Mouse (Mus musculus): ENCODE measurements around the gene Dctn3.

Dctn3 gene

DNA sequence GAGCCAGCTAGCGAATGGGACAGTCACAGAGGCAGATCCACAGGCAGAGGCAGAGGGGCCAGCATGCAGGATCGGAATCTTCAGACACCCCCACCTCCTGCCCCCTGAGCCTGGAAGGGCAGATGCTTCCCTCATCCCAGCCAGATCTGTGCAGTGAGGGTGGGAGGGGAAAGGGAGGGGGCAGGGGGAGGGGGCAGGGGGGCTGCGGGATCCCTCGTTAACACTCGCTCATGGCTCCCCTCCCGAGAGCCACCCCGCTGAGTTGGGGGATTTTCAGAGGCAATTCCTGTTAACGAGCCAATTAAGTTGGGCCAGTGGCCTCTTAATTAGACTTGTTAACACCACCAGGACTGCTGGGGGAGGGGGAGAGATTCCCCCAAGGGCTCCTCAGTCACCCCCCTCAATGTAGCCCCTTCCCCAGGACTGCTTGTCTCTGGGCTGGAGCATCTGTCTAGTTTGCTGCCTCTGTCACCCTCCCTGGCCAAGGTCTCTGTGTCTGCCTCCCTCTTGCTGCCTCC is 50.9 kb downstream of the Dctn3 start:
- peak; percentile 67 for DNase-seq (ENCODE audit: low spot score)

DNA sequence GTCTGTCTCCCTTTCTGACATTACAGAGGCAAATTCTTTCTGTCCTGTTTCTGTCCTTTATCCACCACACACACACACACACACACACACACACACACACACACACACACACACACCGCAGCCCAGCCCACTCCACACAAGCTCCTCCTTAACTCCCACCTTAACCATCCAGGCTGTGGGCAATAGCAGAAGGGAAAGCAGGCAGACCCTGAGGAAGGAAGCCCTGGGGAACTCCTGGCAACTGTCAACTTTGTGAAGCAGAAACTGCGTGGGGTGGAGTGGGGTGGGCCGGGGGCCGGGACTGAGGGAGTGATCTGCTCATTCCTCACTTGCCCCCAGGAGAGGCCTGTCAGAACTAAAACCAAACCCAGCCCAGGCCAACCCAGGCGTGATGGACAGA is 51.5 kb downstream of the Dctn3 start:
- no peak for DNase-seq (ENCODE audit: low spot score)

DNA sequence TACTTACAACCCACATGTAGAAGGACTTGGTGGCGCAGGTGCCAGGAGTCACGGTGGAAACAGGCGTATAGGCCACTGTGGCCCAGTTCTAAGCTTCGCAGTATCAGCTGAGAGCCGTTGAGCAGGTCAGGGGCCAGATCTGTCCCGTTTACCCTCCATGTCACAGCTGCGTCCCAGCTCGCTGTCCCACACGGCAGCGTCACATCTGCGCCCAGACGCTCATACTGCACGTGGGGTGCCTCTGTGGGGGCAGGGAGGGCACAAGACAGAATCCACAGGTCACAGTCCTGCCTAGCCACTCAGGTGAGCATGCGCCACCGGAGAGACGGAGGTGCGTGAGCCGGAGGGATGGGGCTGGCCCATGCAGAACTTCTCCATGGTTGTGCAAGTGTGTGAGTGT is 52.1 kb downstream of the Dctn3 start:
- DNase-seq (ENCODE audit: low spot score) = no peak

DNA sequence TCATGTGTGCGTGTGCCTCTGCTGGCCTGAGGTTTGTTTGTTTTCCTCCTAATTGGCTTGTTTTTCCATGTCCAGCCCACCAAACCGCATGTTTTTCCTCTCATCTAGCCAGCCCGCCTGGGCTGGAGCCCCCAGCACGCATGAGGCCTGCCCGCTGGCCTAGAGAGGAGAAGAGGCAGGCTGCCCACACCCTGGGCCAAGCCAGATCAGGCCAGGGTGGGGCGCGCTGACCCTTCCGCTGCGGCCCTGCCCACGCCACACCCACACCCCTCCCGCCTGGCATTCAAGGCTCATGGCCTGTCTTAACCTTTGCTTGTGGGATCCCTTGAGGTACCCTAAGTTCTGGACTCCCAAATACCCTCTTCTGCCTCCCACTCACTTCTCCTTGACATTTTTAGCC is 56.3 kb downstream of the Dctn3 start:
- no peak for DNase-seq (ENCODE audit: low spot score)

DNA sequence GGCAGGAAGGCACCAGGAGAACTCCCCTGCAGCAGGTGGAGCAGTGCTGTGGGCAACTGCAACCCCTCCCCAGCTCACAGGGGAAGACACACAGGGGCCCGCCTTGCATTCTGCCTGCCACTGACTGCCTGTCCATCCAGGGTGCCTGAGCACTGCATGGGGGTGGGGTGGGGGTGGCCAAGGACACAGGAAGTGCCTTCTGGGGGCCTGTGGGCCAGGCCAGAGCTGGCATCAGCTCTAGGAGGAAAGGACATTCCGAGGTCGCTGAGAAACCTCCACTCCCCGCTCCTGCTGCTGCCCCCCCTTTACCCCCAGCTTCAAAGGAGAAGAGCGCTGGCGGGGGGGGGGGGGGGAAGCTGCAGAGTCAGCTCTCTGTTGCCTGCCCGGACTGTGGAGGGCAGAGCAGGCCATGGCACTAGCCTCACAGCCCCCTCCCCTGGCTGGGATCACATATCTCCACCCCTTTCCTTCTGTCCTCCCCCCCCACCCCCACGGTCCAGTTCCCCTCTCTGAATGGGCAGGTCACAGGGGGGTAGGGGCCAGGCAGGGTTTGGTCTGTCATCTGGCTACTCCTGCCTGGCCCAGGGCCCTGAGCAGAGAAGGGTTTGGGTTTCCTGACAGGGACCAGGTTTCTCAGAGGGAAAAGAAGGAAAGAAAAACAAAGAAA is 57.8 kb downstream of the Dctn3 start:
- DNase-seq (ENCODE audit: low spot score) = peak; percentile 71

Data from embryo, embryonic 10.5 days (tissue).